Mouse (Mus musculus) forebrain, embryonic 15.5 days (tissue): ENCODE data around the gene Tmem44. TPM values are rescaled to one million over a fixed set of nuclear protein-coding genes. Genes with fewer than 3 reads are reported as not detected.
"Not testable (repeated sequence)": the region's sequence is repeated elsewhere in the genome, so short reads cannot be mapped to it uniquely, and the experiment has no call there.

Source experiments
- ATAC-seq: fragments of 200-750 bp; cut with Nextera tagmentation; replicated peaks from 2 replicates; pipeline ENCODE4 v1.8.0; 2017; ENCODE audit warnings: mild to moderate bottlenecking, moderate TSS enrichment, moderate library complexity
- H3K27ac ChIP-seq: fragments of 300-500 bp; sonication (generic); replicated peaks from 2 replicates; pipeline ENCODE4 v1.5.1; 2015; ENCODE audit warnings: mild to moderate bottlenecking, inconsistent platforms
- H3K27me3 ChIP-seq: fragments of 300-500 bp; sonication (generic); 2 replicates; pipeline ENCODE4 v1.6.1; 2015; ENCODE audit warnings: inconsistent platforms
- H3K36me3 ChIP-seq: fragments of 300-500 bp; sonication (generic); 2 replicates; pipeline ENCODE4 v1.6.1; 2015; ENCODE audit warnings: mild to moderate bottlenecking, inconsistent platforms
- H3K4me1 ChIP-seq: fragments of 300-500 bp; sonication (generic); 2 replicates; pipeline ENCODE4 v1.6.1; 2015; ENCODE audit warnings: inconsistent platforms
- H3K4me2 ChIP-seq: fragments of 300-500 bp; sonication (generic); replicated peaks from 2 replicates; pipeline ENCODE4 v1.6.1; 2015; ENCODE audit warnings: mild to moderate bottlenecking, inconsistent platforms
- H3K4me3 ChIP-seq: fragments of 300-500 bp; sonication (generic); 2 replicates; pipeline ENCODE4 v1.5.1; 2015; ENCODE audit warnings: mild to moderate bottlenecking, inconsistent platforms
- H3K9ac ChIP-seq: fragments of 300-500 bp; sonication (generic); replicated peaks from 2 replicates; pipeline ENCODE4 v1.6.1; 2015; ENCODE audit warnings: mild to moderate bottlenecking, inconsistent platforms
- H3K9me3 ChIP-seq: fragments of 300-500 bp; sonication (generic); 2 replicates; pipeline ENCODE4 v1.6.1; 2016; ENCODE audit warnings: inconsistent platforms
- WGBS: fragments of 180-500 bp; shearing (Covaris S2); methylation state at CpG from one replicate; pipeline ENCODE4 v1.1.7; 2015; ENCODE audit warnings: mixed read lengths; 5-methylcytosine and 5-hydroxymethylcytosine counted together
- polyA plus RNA-seq: library from polyadenylated mRNA; unstranded; fragments of >200 nt; fragmentation: Nextera tagmentation; extraction: Ambion mirVana; gene quantifications from 2 replicates; pipeline ENCODE4 v1.2.1, GENCODE M21; 2015

The Tmem44 gene
- polyA plus RNA-seq, 1 experiment from 2014 or later: 89.6 TPM

DNA sequence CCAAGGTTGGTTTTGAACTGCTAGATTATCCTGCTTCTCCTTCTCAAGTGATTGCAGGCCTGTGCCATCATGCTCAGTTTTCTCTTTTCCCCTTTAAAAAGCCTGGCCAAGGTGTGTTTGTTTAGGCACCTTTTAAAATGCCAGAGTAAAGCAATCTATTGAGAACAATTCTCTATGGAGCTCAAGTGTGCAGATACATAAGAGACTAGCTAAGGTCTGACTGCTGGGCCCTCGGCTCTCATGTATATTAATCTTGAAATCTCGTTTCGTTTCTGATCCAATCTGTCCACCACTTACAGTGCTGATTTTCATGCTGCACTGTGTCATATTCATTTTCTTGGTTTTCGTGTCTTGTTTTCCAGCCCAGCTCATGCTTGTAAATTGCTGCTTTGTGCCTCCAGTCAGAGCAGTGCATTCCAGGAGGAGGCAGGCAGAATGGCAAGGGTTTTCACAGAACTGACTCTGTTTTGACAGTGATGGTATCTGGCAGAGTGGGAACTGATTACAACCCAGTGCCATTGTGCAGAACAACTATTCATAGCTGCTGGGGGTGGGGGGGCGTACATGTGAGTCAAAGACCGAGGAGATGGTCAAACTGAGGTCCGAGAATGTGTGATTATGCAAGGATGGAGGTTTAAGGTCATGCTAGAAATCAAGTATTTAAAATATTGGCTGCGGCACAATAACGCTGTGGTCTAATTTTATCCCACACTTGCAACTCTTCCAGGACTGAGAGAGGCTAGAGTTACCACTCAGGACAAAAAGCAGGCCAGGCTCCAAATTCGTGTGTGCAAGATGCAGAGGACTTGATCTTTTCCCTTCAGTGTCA is 74.8 kb downstream of the Tmem44 start:
- 50% methylated on average over 10 of the region's 10 CpGs for WGBS
- no peak overlapping the region for H3K9ac ChIP-seq
- H3K4me3 ChIP-seq: no peak overlapping the region
- no peak overlapping the region for H3K4me2 ChIP-seq
- H3K27ac ChIP-seq: peak overlapping the region; percentile 25; the same call in 1 of the 2 replicates
- H3K9me3 ChIP-seq: no peaks in the 10 kb centered on the region
- H3K36me3 ChIP-seq: no peaks in the 10 kb centered on the region
- peaks cover 4% of the 10 kb centered on the region; the same call in 1 of the 2 replicates for H3K4me1 ChIP-seq
- ATAC-seq: no peak
- no peaks in the 10 kb centered on the region for H3K27me3 ChIP-seq

GRCm38 (mm10) chr16:30472447-30472846 is 78.2 kb downstream of the Tmem44 start:
- Histone ChIP-seq H3K4me1 (peaks cover 4% of the 10 kb centered on the region; the same call in 1 of the 2 replicates), H3K4me2 (no peak overlapping the region), H3K27me3 (no peaks in the 10 kb centered on the region)

DNA sequence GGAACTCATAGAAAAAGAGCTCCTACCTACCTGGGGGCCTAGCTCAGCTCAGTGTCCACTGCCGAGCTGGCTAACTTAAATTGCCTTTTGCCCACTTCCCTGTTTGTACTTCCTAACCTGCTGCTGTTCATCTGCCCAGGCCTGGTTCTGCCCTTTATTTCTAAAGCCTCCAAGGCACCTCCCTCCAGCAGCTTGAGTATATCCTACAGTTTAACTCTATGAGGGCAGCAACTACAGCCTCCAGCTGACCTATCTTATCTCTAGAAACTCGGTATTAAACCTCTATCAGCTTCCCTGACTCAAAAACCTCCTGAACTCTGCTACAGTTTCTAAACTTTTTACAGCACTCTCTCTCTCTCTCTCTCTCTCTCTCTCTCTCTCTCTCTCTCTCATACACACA is 78.7 kb downstream of the Tmem44 start:
- no peak for ATAC-seq
- Histone ChIP-seq H3K4me3 (no peak overlapping the region), H3K27me3 (no peaks in the 10 kb centered on the region), H3K4me2 (no peak overlapping the region), H3K9me3 (no peaks in the 10 kb centered on the region), H3K9ac (no peak overlapping the region), H3K36me3 (no peaks in the 10 kb centered on the region), H3K4me1 (peaks cover 4% of the 10 kb centered on the region; the same call in 1 of the 2 replicates), H3K27ac (no peak overlapping the region)
- 93% methylated on average over 2 of the region's 2 CpGs for WGBS

More at GRCm38 (mm10) chr16:30472447-30472846, 78.2 kb downstream of the Tmem44 start:
- Histone ChIP-seq H3K36me3 (no peaks in the 10 kb centered on the region), H3K9ac (no peak overlapping the region), H3K4me3 (no peak overlapping the region), H3K27ac (no peak overlapping the region), H3K9me3 (no peaks in the 10 kb centered on the region)
- ATAC-seq: no peak
- WGBS: 63% methylated on average over 5 of the region's 5 CpGs

- no peak for ATAC-seq
- H3K27me3 ChIP-seq: no peaks in the 10 kb centered on the region
- WGBS: 94% methylated on average over 6 of the region's 6 CpGs
- H3K4me1 ChIP-seq: no peaks in the 10 kb centered on the region
- H3K36me3 ChIP-seq: no peaks in the 10 kb centered on the region
- no peak overlapping the region for H3K9ac ChIP-seq
- no peak overlapping the region for H3K4me3 ChIP-seq
- no peaks in the 10 kb centered on the region for H3K9me3 ChIP-seq
- H3K4me2 ChIP-seq: no peak overlapping the region
- no peak overlapping the region for H3K27ac ChIP-seq
These were observed 81.7 kb downstream of the Tmem44 start for GRCm38 (mm10) chr16:30468944-30469343.

GRCm38 (mm10) chr16:30465680-30466298 is 84.9 kb downstream of the Tmem44 start:
- H3K9me3 ChIP-seq: no peaks in the 10 kb centered on the region
- no peak for ATAC-seq
- 71% methylated on average over 5 of the region's 5 CpGs for WGBS
- no peak overlapping the region for H3K9ac ChIP-seq
- H3K4me3 ChIP-seq: no peak overlapping the region
- no peaks in the 10 kb centered on the region for H3K4me1 ChIP-seq
- H3K27ac ChIP-seq: no peak overlapping the region
- H3K27me3 ChIP-seq: no peaks in the 10 kb centered on the region
- H3K36me3 ChIP-seq: no peaks in the 10 kb centered on the region
- no peak overlapping the region for H3K4me2 ChIP-seq

DNA sequence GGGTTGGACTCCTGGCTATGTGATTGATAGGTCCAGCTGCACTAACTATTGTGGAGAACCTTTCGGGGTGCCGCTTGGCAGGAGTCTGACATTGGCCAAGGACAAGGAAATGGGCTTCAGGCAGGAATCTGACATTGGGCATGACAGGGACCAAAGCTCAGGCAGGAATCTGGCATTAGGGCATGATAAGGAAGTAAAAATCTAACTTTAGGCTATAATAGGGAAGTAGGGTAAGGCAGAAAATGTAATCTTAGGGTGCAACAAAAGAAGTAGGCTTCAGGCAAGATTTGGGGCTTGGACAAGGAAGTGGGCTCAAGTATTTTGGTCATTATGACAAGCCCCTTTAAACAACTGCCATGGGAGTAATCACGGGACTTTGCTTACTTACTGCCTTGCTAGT is 85.9 kb downstream of the Tmem44 start:
- not testable (repeated sequence) for H3K4me2 ChIP-seq, ATAC-seq, H3K4me3 ChIP-seq, H3K9ac ChIP-seq, H3K9me3 ChIP-seq, H3K36me3 ChIP-seq, H3K27ac ChIP-seq, H3K4me1 ChIP-seq, H3K27me3 ChIP-seq
- 89% methylated on average over 3 of the region's 3 CpGs for WGBS

Other genes with a start within 250 kb of the Tmem44 start
- gene Gp5, start 240.1 kb downstream of the Tmem44 start, polyA plus RNA-seq: 0.27 and 0.29 TPM in 2 replicates
- gene Atp13a3, start 144.9 kb downstream of the Tmem44 start, polyA plus RNA-seq: 9.2 and 10.8 TPM in 2 replicates
- gene Lsg1, start 36.8 kb upstream of the Tmem44 start, polyA plus RNA-seq: 56.2 and 59.4 TPM in 2 replicates
- 9.9 and 10.7 TPM in 2 replicates for gene Fam43a, start 48.9 kb upstream of the Tmem44 start, polyA plus RNA-seq